8 mouse cellular contexts compared by ENCODE assay signal in genomic region chr11:53457372-53457954, GRCm38 (mm10). TPM values are rescaled to one million over a fixed set of nuclear protein-coding genes. Genes with fewer than 3 reads are reported as not detected.
DNase-seq lines count a peak whose midpoint lies in the region; ATAC-seq and TF ChIP-seq lines count a peak whose summit lies in the region.

No protein-coding gene starts in this region.

- H3K9ac ChIP-seq in forebrain, embryonic 14.5 days (ENCODE audit: low read length), result peak overlapping the region; percentile 58
- H3K9ac ChIP-seq in liver, adult 2 months (ENCODE audit: low read depth, low read length), result peak overlapping the region; percentile 99
- H3K9ac ChIP-seq in stomach, embryonic 15.5 days, result peak overlapping the region; percentile 50

- H3K79me2 ChIP-seq in liver, adult 2 months (ENCODE audit: control insufficient read depth, insufficient read depth, low read length), result peaks cover 23% of the 10 kb centered on the region

- ATAC-seq in erythroblast, adult 5-6 weeks (replicated peaks; ENCODE audit: low FRiP score, poor library complexity, severe bottlenecking), result no peak; the same call in 1 of the 2 replicates
- no peak for ATAC-seq in forebrain, embryonic 14.5 days
- no peak for ATAC-seq in stomach, embryonic 15.5 days (ENCODE audit: insufficient read depth, low FRiP score, low read depth)

- 0 out of 2 replicates have a peak, but pooled peaks have one; percentile 5 for TF ChIP-seq CTCF in E14TG2a.4 (conservative IDR thresholded peaks at IDR 0.05; ENCODE audit: low read length)
- TF ChIP-seq CTCF in liver, adult 2 months (IDR thresholded peaks at IDR 0.05; ENCODE audit: low read depth, low read length), result peak; percentile 62

- H3K27ac ChIP-seq in forebrain, embryonic 14.5 days (ENCODE audit: low read depth, low read length), result no peak overlapping the region
- H3K27ac ChIP-seq in liver, adult 2 months (replicated peaks; ENCODE audit: insufficient read depth, low read depth, low read length), result peak overlapping the region; percentile 99
- H3K27ac ChIP-seq in stomach, embryonic 15.5 days, result no peak overlapping the region

- peak overlapping the region; percentile 78 for H3K4me2 ChIP-seq in forebrain, embryonic 14.5 days (ENCODE audit: low read length)
- H3K4me2 ChIP-seq in stomach, embryonic 15.5 days, result peak overlapping the region; percentile 97

- peaks cover 24% of the 10 kb centered on the region for H3K4me1 ChIP-seq in erythroblast, embryonic 14.5 days (ENCODE audit: control insufficient read depth)
- peaks cover 27% of the 10 kb centered on the region for H3K4me1 ChIP-seq in E14TG2a.4 (replicated peaks; ENCODE audit: low read depth, low read length)
- no peaks in the 10 kb centered on the region for H3K4me1 ChIP-seq in forebrain, embryonic 14.5 days (ENCODE audit: control insufficient read depth, insufficient read depth, low read length)
- peaks cover 38% of the 10 kb centered on the region for H3K4me1 ChIP-seq in liver, adult 2 months (ENCODE audit: control insufficient read depth, insufficient read depth, low read length)
- H3K4me1 ChIP-seq in stomach, embryonic 15.5 days, result 0 out of 2 replicates have a peak, but pooled peaks cover 9% of the 10 kb centered on the region

- peaks cover 9% of the 10 kb centered on the region; the same call in 1 of the 2 replicates for H3K9me3 ChIP-seq in erythroblast, embryonic 14.5 days (ENCODE audit: control insufficient read depth, low read length)
- H3K9me3 ChIP-seq in E14TG2a.4 (ENCODE audit: low read length), result no peaks in the 10 kb centered on the region
- no peaks in the 10 kb centered on the region for H3K9me3 ChIP-seq in forebrain, embryonic 14.5 days (replicated peaks; ENCODE audit: control insufficient read depth, low read length)
- H3K9me3 ChIP-seq in stomach, embryonic 15.5 days, result no peaks in the 10 kb centered on the region

- no peaks in the 10 kb centered on the region for H3K36me3 ChIP-seq in erythroblast, embryonic 14.5 days (ENCODE audit: control insufficient read depth)
- H3K36me3 ChIP-seq in E14TG2a.4 (ENCODE audit: insufficient read depth, low read length), result no peaks in the 10 kb centered on the region
- no peaks in the 10 kb centered on the region for H3K36me3 ChIP-seq in forebrain, embryonic 14.5 days (ENCODE audit: control insufficient read depth, insufficient read depth, low read length)
- H3K36me3 ChIP-seq in liver, adult 2 months (ENCODE audit: control insufficient read depth, insufficient read depth, low read length), result no peaks in the 10 kb centered on the region
- H3K36me3 ChIP-seq in stomach, embryonic 15.5 days, result no peaks in the 10 kb centered on the region

- WGBS in forebrain, embryonic 14.5 days, result 5% methylated on average over 29 of the region's 29 CpGs
- WGBS in liver, adult 2 months, result 5% methylated on average over 29 of the region's 29 CpGs
- 9% methylated on average over 28 of the region's 29 CpGs for WGBS in stomach, embryonic 15.5 days

- peak overlapping the region; percentile 58 for H3K4me3 ChIP-seq in erythroblast, embryonic 14.5 days (replicated peaks)
- peak overlapping the region; percentile 76 for H3K4me3 ChIP-seq in E14TG2a.4 (replicated peaks; ENCODE audit: low read length)
- H3K4me3 ChIP-seq in forebrain, embryonic 14.5 days (ENCODE audit: low read depth, low read length), result peak overlapping the region; percentile 39
- peak overlapping the region; percentile 98 for H3K4me3 ChIP-seq in liver, adult 2 months (ENCODE audit: insufficient read depth, low read depth, low read length)
- H3K4me3 ChIP-seq in stomach, embryonic 15.5 days (replicated peaks), result peak overlapping the region; percentile 53

- TF ChIP-seq POLR2A in liver, adult 2 months (IDR thresholded peaks at IDR 0.05; ENCODE audit: extremely low read depth, insufficient read depth, low read length), result no peak

- H3K27me3 ChIP-seq in erythroblast, embryonic 14.5 days (ENCODE audit: control insufficient read depth), result peaks cover 72% of the 10 kb centered on the region
- H3K27me3 ChIP-seq in E14TG2a.4 (ENCODE audit: insufficient read depth, low read length), result peaks cover 87% of the 10 kb centered on the region
- H3K27me3 ChIP-seq in forebrain, embryonic 14.5 days (replicated peaks; ENCODE audit: control insufficient read depth, insufficient read depth, low read length), result peaks cover 33% of the 10 kb centered on the region
- H3K27me3 ChIP-seq in liver, adult 2 months (ENCODE audit: control insufficient read depth, insufficient read depth, low read length), result no peaks in the 10 kb centered on the region
- peaks cover 13% of the 10 kb centered on the region for H3K27me3 ChIP-seq in stomach, embryonic 15.5 days (replicated peaks)

- no peak for DNase-seq in forebrain, embryonic 14.5 days (ENCODE audit: low spot score)
- peak; percentile 81 for DNase-seq in liver, adult 2 months (ENCODE audit: extremely low read depth, low read depth, low spot score)
- DNase-seq in spleen, postnatal 4 days (ENCODE audit: low spot score in 2 of 2), result no peak
- DNase-seq in right cerebral cortex, adult 2 months (ENCODE audit: low spot score in 2 of 2), result no peak

RNA-seq across cellular contexts. Expression of gene Shroom1, which starts 0.5 kb away (rescaled TPM):
- not detected in 2 replicates for polyA plus RNA-seq in erythroblast, embryonic 14.5 days (2012)
- total RNA-seq in erythroblast, adult 5-6 weeks (2015; ENCODE audit: low replicate concordance), result not detected in 2 replicates
- not detected in 2 replicates for total RNA-seq in erythroblast, adult 5-6 weeks (2017; ENCODE audit: low replicate concordance)
- polyA plus RNA-seq in forebrain, embryonic 14.5 days (2014; fragmentation: Nextera tagmentation; extraction: Ambion mirVana), result 1.5 and 1.7 TPM in 2 replicates
- total RNA-seq in liver, adult 2 months (2014; rRNA removed), result 12.8 and 15.4 TPM in 2 replicates
- 36.6 and 43.4 TPM in 2 replicates for polyA plus RNA-seq in liver, adult 2 months (2012; rRNA removed)
- polyA plus RNA-seq in stomach, embryonic 15.5 days (2015; fragmentation: Nextera tagmentation; extraction: Ambion mirVana), result 1.3 and 1.6 TPM in 2 replicates

RNA-seq across cellular contexts. Expression of gene Gm10447, which starts 0.6 kb away (rescaled TPM):
- polyA plus RNA-seq in erythroblast, embryonic 14.5 days (2012), result not detected in 2 replicates
- total RNA-seq in erythroblast, adult 5-6 weeks (2015; ENCODE audit: low replicate concordance), result not detected in 2 replicates
- total RNA-seq in erythroblast, adult 5-6 weeks (2017; ENCODE audit: low replicate concordance), result not detected in 2 replicates
- not detected in 2 replicates for polyA plus RNA-seq in forebrain, embryonic 14.5 days (2014; fragmentation: Nextera tagmentation; extraction: Ambion mirVana)
- total RNA-seq in liver, adult 2 months (2014; rRNA removed), result 0.46 and 0.60 TPM in 2 replicates
- polyA plus RNA-seq in liver, adult 2 months (2012; rRNA removed), result 1.3 and 2.5 TPM in 2 replicates
- 0.14 and 0.19 TPM in 2 replicates for polyA plus RNA-seq in stomach, embryonic 15.5 days (2015; fragmentation: Nextera tagmentation; extraction: Ambion mirVana)

RNA-seq across cellular contexts. Expression of gene Gm9837, which starts 12.8 kb away (rescaled TPM):
- not detected in 2 replicates for polyA plus RNA-seq in erythroblast, embryonic 14.5 days (2012)
- total RNA-seq in erythroblast, adult 5-6 weeks (2015; ENCODE audit: low replicate concordance), result not detected in 2 replicates
- total RNA-seq in erythroblast, adult 5-6 weeks (2017; ENCODE audit: low replicate concordance), result not detected in 2 replicates
- not detected in 2 replicates for polyA plus RNA-seq in forebrain, embryonic 14.5 days (2014; fragmentation: Nextera tagmentation; extraction: Ambion mirVana)
- not detected in 2 replicates for total RNA-seq in liver, adult 2 months (2014; rRNA removed)
- polyA plus RNA-seq in liver, adult 2 months (2012; rRNA removed), result not detected in 2 replicates
- not detected in 2 replicates for polyA plus RNA-seq in stomach, embryonic 15.5 days (2015; fragmentation: Nextera tagmentation; extraction: Ambion mirVana)

RNA-seq across cellular contexts. Expression of gene Gm9945, which starts 22.5 kb away (rescaled TPM):
- polyA plus RNA-seq in erythroblast, embryonic 14.5 days (2012), result not detected in 2 replicates
- 2.3 and 2.5 TPM in 2 replicates for total RNA-seq in erythroblast, adult 5-6 weeks (2015; ENCODE audit: low replicate concordance)
- total RNA-seq in erythroblast, adult 5-6 weeks (2017; ENCODE audit: low replicate concordance), result 5.2 and 6.7 TPM in 2 replicates
- 0.19 TPM in 1 of 2 replicates, not detected in the other for polyA plus RNA-seq in forebrain, embryonic 14.5 days (2014; fragmentation: Nextera tagmentation; extraction: Ambion mirVana)
- not detected in 2 replicates for total RNA-seq in liver, adult 2 months (2014; rRNA removed)
- not detected in 2 replicates for polyA plus RNA-seq in liver, adult 2 months (2012; rRNA removed)
- not detected in 2 replicates for polyA plus RNA-seq in stomach, embryonic 15.5 days (2015; fragmentation: Nextera tagmentation; extraction: Ambion mirVana)

RNA-seq across cellular contexts. Expression of gene Sowaha, which starts 22.6 kb away (rescaled TPM):
- polyA plus RNA-seq in erythroblast, embryonic 14.5 days (2012), result 9.4 and 11.2 TPM in 2 replicates
- total RNA-seq in erythroblast, adult 5-6 weeks (2015; ENCODE audit: low replicate concordance), result 178 and 210 TPM in 2 replicates
- total RNA-seq in erythroblast, adult 5-6 weeks (2017; ENCODE audit: low replicate concordance), result 298 and 357 TPM in 2 replicates
- 1.2 and 1.7 TPM in 2 replicates for polyA plus RNA-seq in forebrain, embryonic 14.5 days (2014; fragmentation: Nextera tagmentation; extraction: Ambion mirVana)
- not detected in 2 replicates for total RNA-seq in liver, adult 2 months (2014; rRNA removed)
- polyA plus RNA-seq in liver, adult 2 months (2012; rRNA removed), result not detected in 2 replicates
- polyA plus RNA-seq in stomach, embryonic 15.5 days (2015; fragmentation: Nextera tagmentation; extraction: Ambion mirVana), result 0.85 and 2.0 TPM in 2 replicates

Comparison
In these comparisons a context has a peak if more than half of its experiments do, and no peak if none do; other contexts are left out.
1. H3K4me3 ChIP-seq: peak in every context shown above with its lines; median percentile 98 in liver, adult 2 months; 76 in E14TG2a.4; 58 in erythroblast, embryonic 14.5 days; 53 in stomach, embryonic 15.5 days; 39 in forebrain, embryonic 14.5 days.
2. RNA of gene Shroom1, which starts 0.5 kb away (polyA plus RNA-seq): 36.6 to 43.4 TPM in liver, adult 2 months; 1.5 to 1.7 TPM in forebrain, embryonic 14.5 days, 1.3 to 1.6 TPM in stomach, embryonic 15.5 days and not detected in erythroblast, embryonic 14.5 days; every median in the first group is over 10 times any median in the second.
3. Peak in every context shown above with its lines, with median percentiles within 50 percentile points of each other: H3K9ac ChIP-seq.